In genomic region chr1:180641137-180641517, GRCm38 (mm10) we compare ENCODE assay signal across 7 mouse cellular contexts. TPM values are rescaled to one million over a fixed set of nuclear protein-coding genes. Genes with fewer than 3 reads are reported as not detected.
DNase-seq lines count a peak whose midpoint lies in the region; ATAC-seq lines count a peak whose summit lies in the region.

Gene Lin9, plus strand, starts transcription at chr1:180641150.

- H3K4me2 ChIP-seq in midbrain, embryonic 13.5 days (replicated peaks): peak within 1 kb of the TSS; percentile 90

- under 1% methylated on average over 46 of the region's 47 CpGs for WGBS in limb, embryonic 10.5 days
- under 1% methylated on average over 47 of the region's 47 CpGs for WGBS in midbrain, embryonic 13.5 days

- H3K4me3 ChIP-seq in limb, embryonic 10.5 days: peak within 1 kb of the TSS; percentile 93
- peak within 1 kb of the TSS; percentile 99 for H3K4me3 ChIP-seq in midbrain, embryonic 13.5 days (replicated peaks)

- peak; percentile 84 for DNase-seq in adrenal gland, adult 8-10 months
- DNase-seq in embryo, embryonic 9.5 days (ENCODE audit: extremely low spot score): peak; percentile 96
- peak; percentile 83 for DNase-seq in kidney, adult 11 months
- peak; percentile 98 for DNase-seq in limb, embryonic 10.5 days (ENCODE audit: low spot score)
- peak; percentile 91 for DNase-seq in spleen, adult 12 weeks (ENCODE audit: low spot score)

- peaks cover 39% of the 10 kb centered on the region for H3K4me1 ChIP-seq in limb, embryonic 10.5 days
- peaks cover 28% of the 10 kb centered on the region for H3K4me1 ChIP-seq in midbrain, embryonic 13.5 days (replicated peaks)

- H3K9ac ChIP-seq in midbrain, embryonic 13.5 days (replicated peaks): peak within 1 kb of the TSS; percentile 98

- peaks cover 23% of the 10 kb centered on the region for H3K36me3 ChIP-seq in limb, embryonic 10.5 days
- 0 out of 2 replicates have a peak, but pooled peaks cover 2% of the 10 kb centered on the region for H3K36me3 ChIP-seq in midbrain, embryonic 13.5 days

- H3K9me3 ChIP-seq in limb, embryonic 10.5 days (replicated peaks): no peaks in the 10 kb centered on the region
- H3K9me3 ChIP-seq in midbrain, embryonic 13.5 days: no peaks in the 10 kb centered on the region

- ATAC-seq in granulocyte monocyte progenitor cell, adult 5-6 weeks (replicated peaks; ENCODE audit: poor library complexity, severe bottlenecking): peak; percentile 88
- peak; percentile 91 for ATAC-seq in midbrain, embryonic 13.5 days

- H3K27me3 ChIP-seq in limb, embryonic 10.5 days (ENCODE audit: low read depth, poor library complexity, severe bottlenecking): no peaks in the 10 kb centered on the region
- H3K27me3 ChIP-seq in midbrain, embryonic 13.5 days: no peaks in the 10 kb centered on the region

- peak within 1 kb of the TSS; percentile 100 for H3K27ac ChIP-seq in limb, embryonic 10.5 days
- H3K27ac ChIP-seq in midbrain, embryonic 13.5 days: peak within 1 kb of the TSS; percentile 89

RNA-seq across cellular contexts. Expression of gene Lin9, which starts in this region (rescaled TPM):
- 1 to 10 TPM; 4.4 to 5.8 (median 5.2) TPM for total RNA-seq in adrenal gland, adult 8-10 months (2022)
- total RNA-seq in granulocyte monocyte progenitor cell, adult 5-6 weeks (2014; fragmentation: Nextera tagmentation): 21.2 and 30.4 TPM in 2 replicates
- total RNA-seq in granulocyte monocyte progenitor cell, adult 5-6 weeks (2017): 28.7 and 39.6 TPM in 2 replicates
- 18.3 and 24.9 TPM in 2 replicates for polyA plus RNA-seq in limb, embryonic 10.5 days (2016; fragmentation: Nextera tagmentation; extraction: Ambion mirVana)
- 17.1 and 19.1 TPM in 2 replicates for polyA plus RNA-seq in midbrain, embryonic 13.5 days (2015; fragmentation: Nextera tagmentation; extraction: Ambion mirVana)

Comparison
In these comparisons a context has a peak if more than half of its experiments do, and no peak if none do; other contexts are left out.
1. Peak in every context shown above with its lines: DNase-seq, ATAC-seq, H3K4me3 ChIP-seq and H3K27ac ChIP-seq.